Mouse (Mus musculus) liver, embryonic 14.5 days (tissue): Measurements from ENCODE around the gene Efnb2. TPM values are rescaled to one million over a fixed set of nuclear protein-coding genes. Genes with fewer than 3 reads are reported as not detected.

Experiments
- ATAC-seq: fragments of 200-750 bp; cut with Nextera tagmentation; 2 replicates; pipeline ENCODE4 v1.8.0; 2017; ENCODE audit warnings: moderate number of reproducible peaks, mild to moderate bottlenecking, moderate library complexity; ENCODE audit not compliant: insufficient read depth
- DNase-seq, 3 experiments: peaks; one replicate each; pipeline ENCODE4 v3.0.0-alpha.2; 2012 to 2013; ENCODE audit warnings: low read depth in 3 of 3, low spot score in 3 of 3
- H3K27ac ChIP-seq: fragments of 300-500 bp; sonication (generic); 2 replicates; pipeline ENCODE4 v1.5.1; 2014; ENCODE audit warnings: moderate library complexity, mild to moderate bottlenecking, control low read depth, inconsistent platforms
- H3K27me3 ChIP-seq: fragments of 300-500 bp; sonication (generic); 2 replicates; pipeline ENCODE4 v1.6.1; 2014; ENCODE audit warnings: mild to moderate bottlenecking, low read length, moderate library complexity; ENCODE audit not compliant: control insufficient read depth, insufficient read depth
- H3K36me3 ChIP-seq: fragments of 300-500 bp; sonication (generic); replicated peaks from 2 replicates; pipeline ENCODE4 v1.6.1; 2014; ENCODE audit warnings: low read depth; ENCODE audit not compliant: control insufficient read depth, insufficient read depth
- H3K4me1 ChIP-seq, 2 experiments: fragments of 200-500 bp in 1 of 2; fragments of 300-500 bp in 1 of 2; sonication (generic) in 1 of 2; replicated peaks; 2 replicates each; pipeline ENCODE4 v1.6.1; 2012 to 2014; ENCODE audit warnings: antibody characterized with exemption in 1 of 2, inconsistent platforms in 1 of 2, low read length in 1 of 2; ENCODE audit not compliant: control insufficient read depth in 2 of 2, insufficient read depth in 2 of 2
- H3K4me2 ChIP-seq: fragments of 300-500 bp; sonication (generic); 2 replicates; pipeline ENCODE4 v1.6.1; 2014; ENCODE audit warnings: low read depth, mild to moderate bottlenecking, control low read depth, moderate library complexity
- H3K4me3 ChIP-seq, 2 experiments: fragments of 200-500 bp in 1 of 2; fragments of 300-500 bp in 1 of 2; sonication (generic) in 1 of 2; 2 replicates each; pipeline ENCODE4 v1.5.1; 2012 to 2014; ENCODE audit warnings: low read depth in 2 of 2, low read length in 2 of 2, mild to moderate bottlenecking in 2 of 2, control low read depth in 1 of 2, inconsistent platforms in 1 of 2, moderate library complexity in 1 of 2; ENCODE audit not compliant: insufficient read depth in 1 of 2
- H3K9ac ChIP-seq: fragments of 300-500 bp; sonication (generic); replicated peaks from 2 replicates; pipeline ENCODE4 v1.6.1; 2014; ENCODE audit warnings: mild to moderate bottlenecking, control low read depth, moderate library complexity
- H3K9me3 ChIP-seq: fragments of 300-500 bp; sonication (generic); 2 replicates; pipeline ENCODE4 v1.6.1; 2016; ENCODE audit warnings: low read length, mixed read lengths; ENCODE audit not compliant: control insufficient read depth
- CTCF ChIP-seq: IDR thresholded peaks from 2 replicates; pipeline ENCODE4 v1.5.1; 2016; ENCODE audit warnings: antibody characterized with exemption, low read depth, control low read depth
- EP300 ChIP-seq: IDR thresholded peaks from 2 replicates; pipeline ENCODE4 v1.6.1; 2016; ENCODE audit warnings: antibody characterized with exemption, low read depth
- WGBS: fragments of 180-500 bp; shearing (Covaris S2); extraction: QIAGEN DNeasy Blood & Tissue Kit; methylation state at CpG from one replicate; pipeline ENCODE4 v1.1.7; 2014; ENCODE audit not compliant: insufficient replicate concordance; 5-methylcytosine and 5-hydroxymethylcytosine counted together
- polyA plus RNA-seq, 2 experiments: library from polyadenylated mRNA; depleted of rRNA in 1 of 2; stranded (reverse) in 1 of 2; unstranded in 1 of 2; fragments of >200 nt; fragmentation: Nextera tagmentation in 1 of 2; extraction: Ambion mirVana in 1 of 2; gene quantifications; 2 replicates each; pipeline versions ENCODE4 v1.2.1 to v1.2.3; 2012 to 2014

Efnb2 gene
- polyA plus RNA-seq, 2 experiments = 0.79 to 0.85 TPM

GRCm38 (mm10) chr8:8682697-8683096 is 21.7 kb upstream of the Efnb2 start:
- H3K4me1 ChIP-seq = peaks cover 15 to 16% of the 10 kb centered on the region in 2 experiments
- 68% methylated on average over 3 of the region's 3 CpGs for whole genome bisulfite sequencing
- no peak overlapping the region for H3K4me2 ChIP-seq
- DNase-seq (no peak), ATAC-seq (no peak)
- H3K9ac ChIP-seq = no peak overlapping the region
- H3K9me3 ChIP-seq = no peaks in the 10 kb centered on the region
- peaks cover 37% of the 10 kb centered on the region for H3K36me3 ChIP-seq
- H3K27ac ChIP-seq = no peak overlapping the region
- no peak for TF ChIP-seq EP300
- TF ChIP-seq CTCF = no peak
- H3K27me3 ChIP-seq = no peaks in the 10 kb centered on the region
- H3K4me3 ChIP-seq = no peak overlapping the region

- no peak overlapping the region for H3K9ac ChIP-seq
- H3K4me1 ChIP-seq = 0 out of 4 replicates have a peak, but pooled peaks cover 0 to 2% of the 10 kb centered on the region in 2 experiments
- no peak overlapping the region for H3K4me3 ChIP-seq
- WGBS = 82% methylated on average over 3 of the region's 3 CpGs
- peaks cover 48% of the 10 kb centered on the region for H3K36me3 ChIP-seq
- no peak for TF ChIP-seq EP300
- TF ChIP-seq CTCF = peak; percentile 17; the same call in 1 of the 2 replicates
- DNase-seq (no peak), ATAC-seq (no peak)
- H3K27ac ChIP-seq = no peak overlapping the region
- H3K27me3 ChIP-seq = no peaks in the 10 kb centered on the region
- no peak overlapping the region for H3K4me2 ChIP-seq
- no peaks in the 10 kb centered on the region for H3K9me3 ChIP-seq
Measured at GRCm38 (mm10) chr8:8678236-8678635, 17.2 kb upstream of the Efnb2 start.

GRCm38 (mm10) chr8:8674864-8675263 is 13.8 kb upstream of the Efnb2 start:
- WGBS = 76% methylated on average over 5 of the region's 5 CpGs
- Histone ChIP-seq H3K9me3 (no peaks in the 10 kb centered on the region), H3K4me3 (no peak overlapping the region), H3K27me3 (no peaks in the 10 kb centered on the region), H3K4me1 (0 out of 4 replicates have a peak, but pooled peaks cover 0 to 2% of the 10 kb centered on the region in 2 experiments), H3K4me2 (no peak overlapping the region), H3K27ac (no peak overlapping the region), H3K9ac (no peak overlapping the region), H3K36me3 (peaks cover 30% of the 10 kb centered on the region)
- ATAC-seq (no peak), DNase-seq (no peak)
- TF ChIP-seq EP300 (no peak), CTCF (no peak)

GRCm38 (mm10) chr8:8661759-8662138 is 707 bp upstream of the Efnb2 start:
- Histone ChIP-seq H3K27me3 (peaks cover 35% of the 10 kb centered on the region), H3K9me3 (no peaks in the 10 kb centered on the region), H3K36me3 (peaks cover 8% of the 10 kb centered on the region), H3K9ac (peak overlapping the region; percentile 37; the same call in 1 of the 2 replicates), H3K4me3 (peak overlapping the region; percentile 53 to 58), H3K4me1 (peaks cover 0 to 2% of the 10 kb centered on the region in 2 experiments; a peak in 1 of 4 replicates), H3K27ac (no peak overlapping the region), H3K4me2 (peak overlapping the region; percentile 91)
- under 1% methylated on average over 23 of the region's 23 CpGs for WGBS
- DNase-seq = peak; percentile 59 to 68 (median 63)
- ATAC-seq = peak; percentile 43
- TF ChIP-seq CTCF = peak; percentile 83
- TF ChIP-seq EP300 = no peak

- H3K9me3 ChIP-seq = no peaks in the 10 kb centered on the region
- peak overlapping the region; percentile 91 for H3K4me2 ChIP-seq
- H3K4me3 ChIP-seq = peak overlapping the region; percentile 29 to 53
- peaks cover 3% of the 10 kb centered on the region; the same call in 1 of the 2 replicates for H3K36me3 ChIP-seq
- peaks cover 0 to 2% of the 10 kb centered on the region in 2 experiments; a peak in 1 of 4 replicates for H3K4me1 ChIP-seq
- no peak for DNase-seq
- no peak for TF ChIP-seq CTCF
- H3K9ac ChIP-seq = no peak overlapping the region
- no peak overlapping the region for H3K27ac ChIP-seq
- ATAC-seq = peak; percentile 33
- peaks cover 35% of the 10 kb centered on the region for H3K27me3 ChIP-seq
- WGBS = under 1% methylated on average over 88 of the region's 88 CpGs
Measured at GRCm38 (mm10) chr8:8660307-8661098, 539 bp downstream of the Efnb2 start.
